Mouse (Mus musculus): ENCODE measurements around the gene Rptor. TPM values are rescaled to one million over a fixed set of nuclear protein-coding genes. Genes with fewer than 3 reads are reported as not detected.

Rptor gene
- total and polyA plus RNA-seq, 3 experiments, result 33.9 to 34.9 TPM; not detected in 1

GRCm38 (mm10) chr11:119631222-119631870 is 28.6 kb downstream of the Rptor start:
- Histone ChIP-seq H3K4me1 (ENCODE audit: control insufficient read depth in 1 of 2, insufficient read depth in 2 of 2, low read length in 2 of 2) (no peaks in the 10 kb centered on the region), H3K9me3 (replicated peaks; ENCODE audit: insufficient read depth, low read length) (no peaks in the 10 kb centered on the region), H3K79me2 (ENCODE audit: control insufficient read depth, insufficient read depth, low read length, poor library complexity) (peaks cover 51% of the 10 kb centered on the region), H3K4me3 (ENCODE audit: control insufficient read depth in 1 of 2, insufficient read depth in 1 of 2, low read depth in 2 of 2, low read length in 2 of 2) (no peak overlapping the region), H3K27ac (ENCODE audit: control insufficient read depth, low read depth, low read length) (no peak overlapping the region), H3K9ac (ENCODE audit: control insufficient read depth, low read depth, low read length, poor library complexity, severe bottlenecking) (no peak overlapping the region), H3K27me3 (ENCODE audit: control insufficient read depth in 1 of 2, insufficient read depth in 2 of 2, low read length in 2 of 2) (no peaks in the 10 kb centered on the region), H3K36me3 (ENCODE audit: control insufficient read depth in 1 of 2, insufficient read depth in 2 of 2, low read length in 2 of 2) (peaks cover 0 to 4% of the 10 kb centered on the region in 2 experiments; a peak in 2 of 4 replicates)
- no peak for TF ChIP-seq EP300 (IDR thresholded peaks at IDR 0.05; ENCODE audit: low read depth in 1 of 2, low read length in 2 of 2)
- no peak for DNase-seq (ENCODE audit: low read depth, low spot score)

DNA sequence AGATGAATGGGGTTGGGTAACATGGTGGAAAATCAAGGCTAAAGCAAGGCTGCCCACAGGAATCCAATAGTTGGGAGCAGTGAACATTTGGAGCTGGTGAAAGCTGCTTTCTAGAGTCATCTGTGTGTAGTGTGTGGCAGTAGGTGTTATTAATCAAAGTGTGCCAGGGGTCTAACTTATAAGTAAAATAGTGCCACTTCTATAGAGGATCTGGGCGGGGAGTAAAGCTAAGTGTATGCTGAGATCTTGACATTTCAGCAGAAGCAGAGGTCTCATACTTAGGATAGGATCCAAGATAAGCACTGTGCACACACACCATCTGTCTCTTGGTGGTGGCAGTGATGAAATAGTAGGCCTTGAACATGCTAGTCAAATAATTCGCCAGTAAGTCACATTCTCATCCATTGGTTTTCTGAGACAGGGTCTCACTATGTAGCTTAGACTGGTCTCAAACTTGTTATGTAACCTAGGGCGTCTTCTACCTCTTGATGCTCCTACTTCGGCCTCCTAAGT is 33.7 kb downstream of the Rptor start:
- TF ChIP-seq ELF1 (IDR thresholded peaks at IDR 0.05; ENCODE audit: low read depth, low read length) (no peak), NRF1 (IDR thresholded peaks at IDR 0.05; ENCODE audit: insufficient read depth, low read depth, low read length, poor library complexity, severe bottlenecking) (no peak), ZMIZ1 (IDR thresholded peaks at IDR 0.05; ENCODE audit: low read depth, low read length) (no peak), POLR2AphosphoS2 (IDR thresholded peaks at IDR 0.05; ENCODE audit: low read length) (no peak), USF1 (IDR thresholded peaks at IDR 0.05; ENCODE audit: low read depth, low read length) (no peak), ZKSCAN1 (IDR thresholded peaks at IDR 0.05; ENCODE audit: low read depth, low read length) (no peak), TBP (IDR thresholded peaks at IDR 0.05; ENCODE audit: low read depth, low read length) (no peak), CTCF (IDR thresholded peaks at IDR 0.05 in 2 of 3, conservative IDR thresholded peaks at IDR 0.05 in 1 of 3; ENCODE audit: control insufficient read depth in 1 of 3, insufficient read depth in 1 of 3, low read depth in 2 of 3, low read length in 3 of 3, poor library complexity in 1 of 3, severe bottlenecking in 1 of 3) (no peak), USF2 (IDR thresholded peaks at IDR 0.05; ENCODE audit: borderline replicate concordance in 1 of 2, insufficient read depth in 1 of 2, low read depth in 1 of 2, low read length in 2 of 2) (no peak), MEF2A (IDR thresholded peaks at IDR 0.05; ENCODE audit: extremely low read depth, insufficient replicate concordance, low read depth, low read length, poor library complexity, severe bottlenecking) (no peak), SMC3 (IDR thresholded peaks at IDR 0.05; ENCODE audit: low read depth, low read length) (no peak), ZNF384 (IDR thresholded peaks at IDR 0.05; ENCODE audit: low read depth, low read length) (no peak), HCFC1 (IDR thresholded peaks at IDR 0.05; ENCODE audit: low read depth, low read length) (no peak)
- H3K9ac ChIP-seq (ENCODE audit: control insufficient read depth, low read depth, low read length, poor library complexity, severe bottlenecking), result no peak overlapping the region
- no peaks in the 10 kb centered on the region; a peak in 1 of 4 replicates for H3K36me3 ChIP-seq (ENCODE audit: control insufficient read depth in 1 of 2, insufficient read depth in 2 of 2, low read length in 2 of 2)
- H3K4me3 ChIP-seq (ENCODE audit: control insufficient read depth in 1 of 2, insufficient read depth in 1 of 2, low read depth in 2 of 2, low read length in 2 of 2), result no peak overlapping the region
- H3K9me3 ChIP-seq (replicated peaks; ENCODE audit: insufficient read depth, low read length), result no peaks in the 10 kb centered on the region
- DNase-seq (ENCODE audit: low read depth, low spot score), result no peak
- H3K79me2 ChIP-seq (ENCODE audit: control insufficient read depth, insufficient read depth, low read length, poor library complexity), result peaks cover 45% of the 10 kb centered on the region
- no peak overlapping the region for H3K27ac ChIP-seq (ENCODE audit: control insufficient read depth, low read depth, low read length)
- H3K27me3 ChIP-seq (ENCODE audit: control insufficient read depth in 1 of 2, insufficient read depth in 2 of 2, low read length in 2 of 2), result no peaks in the 10 kb centered on the region
- H3K4me1 ChIP-seq (ENCODE audit: control insufficient read depth in 1 of 2, insufficient read depth in 2 of 2, low read length in 2 of 2), result no peaks in the 10 kb centered on the region

All from MEL (cell line).